Mouse (Mus musculus) frontal cortex, postnatal 25 days (tissue): ENCODE measurements around the gene Fbxl22.

Experiments
- DNase-seq, 2 experiments: peaks; one replicate each; pipeline ENCODE4 v3.0.0; 2022; ENCODE audit warnings: low spot score in 2 of 2

Gene Fbxl22

DNA sequence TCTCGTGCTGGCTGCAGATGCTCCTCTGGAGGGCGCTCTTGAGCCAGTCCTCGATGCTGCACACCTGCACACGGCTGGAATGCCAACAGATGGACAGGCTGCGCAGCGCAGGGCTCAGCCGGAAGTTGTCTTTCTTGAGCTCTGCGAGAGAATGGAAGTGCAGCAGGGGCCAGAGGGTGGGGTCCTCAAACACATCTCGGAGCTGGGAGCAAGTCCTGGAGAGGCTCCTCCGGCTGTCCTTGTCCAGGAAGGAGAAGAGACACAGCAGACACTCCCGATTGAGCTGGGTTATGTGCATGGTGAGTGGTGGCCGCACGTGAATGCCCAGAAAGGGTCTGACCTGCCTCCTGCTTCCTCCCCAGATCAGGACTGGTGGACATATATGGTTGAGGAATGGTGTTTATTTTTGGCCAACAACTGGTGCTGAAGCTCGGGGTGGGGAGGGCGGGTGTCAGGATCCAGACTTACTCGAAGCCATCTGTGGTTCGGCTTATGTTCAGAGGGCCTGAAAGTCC lies at the start of gene Fbxl22:
Fbxl22 (minus strand) TSS at position 338 of the 515 bp plus-strand sequence.
- DNase-seq = peak in 1 of 2 experiments; percentile 51

DNA sequence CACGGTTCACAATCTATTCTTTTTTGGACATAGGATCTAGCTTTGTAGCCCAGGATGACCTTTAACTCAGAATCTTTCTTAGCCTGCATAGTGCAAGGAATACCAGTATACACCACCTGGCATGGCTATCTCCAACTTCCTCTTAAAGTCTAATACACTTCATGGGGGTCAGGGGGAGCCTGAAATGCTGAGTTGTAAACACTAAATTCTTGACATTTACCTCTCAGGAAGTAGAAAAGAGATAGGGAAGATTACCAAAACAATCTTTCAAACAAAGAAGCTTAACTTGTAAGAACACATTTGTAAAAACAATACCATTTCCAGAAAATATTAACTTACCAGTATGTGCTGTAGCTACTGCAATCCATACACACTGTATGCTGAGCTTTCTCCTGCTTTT lies 47.8 kb upstream of the Fbxl22 start:
- no peak for DNase-seq

DNA sequence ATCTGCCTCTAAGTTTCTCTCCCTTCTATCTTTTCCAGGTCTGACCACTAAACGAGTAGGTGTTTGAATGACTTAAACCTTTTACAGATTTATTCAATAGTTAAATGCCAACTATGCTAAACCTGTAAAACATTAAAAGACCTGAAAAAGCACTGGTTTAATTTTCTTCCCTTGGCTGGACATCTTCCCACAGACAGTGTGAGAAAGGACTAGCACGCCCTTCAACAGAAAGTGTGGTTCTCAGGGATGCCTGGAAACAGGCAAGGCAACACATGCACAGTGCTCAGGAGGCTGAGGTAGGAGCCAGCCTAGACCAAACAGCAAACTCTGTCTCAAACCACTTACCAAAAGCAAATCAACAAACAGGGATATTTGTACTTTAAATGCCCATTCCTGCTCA lies 47.1 kb upstream of the Fbxl22 start:
- no peak for DNase-seq

DNA sequence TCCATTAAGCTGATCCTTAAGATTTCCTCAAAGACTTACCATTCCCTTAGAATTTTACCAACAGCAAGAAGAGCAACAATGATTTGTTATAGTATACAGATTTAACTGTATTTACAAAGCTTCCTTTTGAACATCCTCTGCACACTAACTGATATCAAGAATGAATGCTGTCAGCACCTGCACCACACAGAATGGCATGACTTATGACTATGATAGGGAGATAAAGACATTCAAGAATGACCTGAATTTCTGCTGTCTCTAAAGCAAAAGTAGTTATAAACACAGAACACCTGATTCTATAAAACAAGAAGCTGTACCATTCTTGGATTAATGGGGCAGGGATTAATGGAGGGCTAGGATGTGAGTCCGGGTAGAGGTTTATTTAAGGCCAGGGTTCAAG lies 46.3 kb upstream of the Fbxl22 start:
- DNase-seq = no peak

DNA sequence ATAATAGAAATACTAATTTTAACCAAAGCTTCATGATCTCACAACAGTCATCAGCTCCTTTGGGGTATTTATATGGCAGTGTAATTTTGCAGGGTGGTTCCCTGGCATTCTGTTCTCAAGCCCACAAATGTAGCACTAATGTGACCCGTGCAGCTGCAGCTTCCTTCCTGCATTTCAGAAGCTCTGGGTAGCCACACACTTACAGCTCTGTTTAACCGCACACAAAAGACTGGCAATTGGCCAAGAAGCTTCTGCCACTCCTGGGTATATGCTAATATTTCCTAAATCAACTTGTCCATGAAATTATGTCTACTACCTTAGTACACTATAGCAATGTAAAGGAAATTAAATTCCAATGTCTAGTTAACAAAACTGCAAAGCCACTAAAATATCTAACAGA lies 45.9 kb upstream of the Fbxl22 start:
- no peak for DNase-seq

DNA sequence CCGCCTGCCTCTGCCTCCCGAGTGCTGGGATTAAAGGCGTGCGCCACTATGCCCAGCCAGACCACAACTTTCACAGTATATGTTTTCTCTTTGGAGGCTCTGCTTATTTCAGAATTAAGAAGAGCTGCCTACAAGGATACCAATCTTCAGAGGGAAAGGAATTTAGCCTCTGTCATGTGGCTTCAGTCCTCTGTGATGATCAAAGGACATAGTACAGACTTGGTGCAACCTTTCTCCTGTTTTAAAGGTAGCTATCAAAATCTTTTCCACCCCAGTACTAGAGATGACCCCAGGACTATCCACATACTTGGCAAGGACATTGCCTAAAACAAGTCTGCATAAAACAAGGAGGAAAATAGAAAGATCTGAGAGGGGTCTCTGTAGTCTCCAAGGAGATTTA lies 44.6 kb upstream of the Fbxl22 start:
- no peak for DNase-seq

DNA sequence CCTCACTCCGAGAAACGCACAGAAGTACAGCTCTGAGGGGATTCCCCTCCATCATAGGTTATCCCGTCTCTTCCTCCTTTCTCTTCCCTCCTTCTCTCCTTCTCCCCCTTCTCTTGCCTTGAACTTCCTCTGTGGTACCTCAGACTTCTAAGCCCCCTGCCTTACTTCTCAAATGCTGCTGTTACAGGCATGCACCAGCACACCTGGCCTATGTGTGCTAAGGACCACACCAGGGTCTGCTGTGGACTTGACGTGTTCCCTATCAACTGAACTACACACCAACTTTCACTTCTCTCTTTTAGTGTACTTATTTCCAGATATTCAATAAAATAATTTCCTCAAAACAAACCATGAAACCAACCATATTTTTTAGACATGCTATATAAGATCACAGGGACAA lies 28.4 kb upstream of the Fbxl22 start:
- no peak for DNase-seq

DNA sequence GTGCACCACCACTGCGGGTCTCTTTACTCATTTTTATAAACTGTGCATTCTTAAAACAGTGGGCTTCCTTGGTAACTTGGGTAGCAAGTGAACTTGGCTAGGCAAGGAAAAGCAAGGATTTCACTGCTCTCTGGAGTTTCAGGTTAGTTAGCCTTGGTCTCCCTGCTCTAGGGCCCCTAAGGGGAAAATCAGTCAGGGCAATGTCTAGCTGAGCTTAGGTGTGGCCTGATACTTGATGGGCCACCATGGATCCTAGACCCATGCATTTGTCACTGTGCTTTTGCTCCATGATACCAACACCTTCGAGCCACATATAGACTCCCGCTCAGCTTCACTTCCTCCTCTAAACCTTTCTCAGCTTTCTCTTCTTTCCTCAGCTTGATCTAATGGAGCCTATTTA lies 7.2 kb upstream of the Fbxl22 start:
- no peak for DNase-seq

DNA sequence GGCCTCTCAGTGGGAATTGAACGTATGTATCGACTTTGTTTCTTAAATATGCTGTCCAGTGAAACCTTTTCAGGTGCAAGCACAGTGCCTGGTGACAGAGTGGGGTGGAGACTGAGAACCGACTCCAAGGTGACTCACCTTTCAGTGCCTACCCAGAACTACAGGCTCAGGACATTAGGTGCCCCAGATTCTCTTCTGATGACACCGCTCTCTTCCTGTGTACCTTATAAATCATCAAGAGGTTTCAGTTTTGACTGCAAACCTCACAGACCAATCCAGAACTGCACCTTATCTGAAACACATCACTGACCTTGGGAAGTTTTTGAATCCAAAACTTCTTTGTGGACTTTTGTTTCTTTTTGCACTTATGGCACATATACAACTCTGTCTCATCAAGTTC lies 5.9 kb upstream of the Fbxl22 start:
- DNase-seq = no peak

DNA sequence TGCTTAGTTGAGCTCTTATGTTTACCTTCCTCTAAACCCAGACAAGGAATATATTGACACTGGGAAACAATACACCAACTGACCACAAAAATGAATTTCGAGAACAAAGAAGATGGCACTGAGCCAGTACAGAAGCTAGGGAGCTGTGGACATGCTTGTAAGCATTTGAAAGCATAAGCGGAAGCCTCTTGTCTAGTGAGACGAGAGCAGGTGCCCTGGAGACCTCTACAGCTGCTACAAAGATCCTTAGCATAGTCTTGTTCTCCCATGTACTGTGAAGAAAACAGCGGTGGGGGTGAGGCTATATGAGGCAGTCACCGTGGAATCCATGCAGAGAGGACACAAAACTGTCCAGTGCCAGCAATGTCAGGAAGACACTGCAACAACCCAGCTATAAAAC lies 4.5 kb upstream of the Fbxl22 start:
- DNase-seq = no peak

DNA sequence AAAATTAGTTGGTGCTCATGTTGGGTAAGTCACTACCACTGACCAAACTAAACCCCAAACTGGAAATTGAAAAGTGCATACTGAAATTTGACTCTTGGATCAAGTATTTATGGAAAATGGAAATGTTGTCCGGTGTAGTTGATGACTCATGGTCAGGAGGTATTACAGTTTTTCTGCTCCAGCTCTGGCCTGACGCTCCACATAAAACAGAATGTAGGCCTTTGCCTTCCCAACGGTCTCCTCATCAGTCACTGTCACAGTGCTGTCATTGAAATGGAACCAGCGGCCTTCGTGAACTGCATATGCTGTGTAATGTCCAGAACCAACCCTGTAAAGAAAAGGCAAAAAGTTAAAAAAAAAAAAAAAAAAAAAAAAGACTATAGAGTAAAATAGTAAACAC lies 3.9 kb upstream of the Fbxl22 start:
- no peak for DNase-seq

DNA sequence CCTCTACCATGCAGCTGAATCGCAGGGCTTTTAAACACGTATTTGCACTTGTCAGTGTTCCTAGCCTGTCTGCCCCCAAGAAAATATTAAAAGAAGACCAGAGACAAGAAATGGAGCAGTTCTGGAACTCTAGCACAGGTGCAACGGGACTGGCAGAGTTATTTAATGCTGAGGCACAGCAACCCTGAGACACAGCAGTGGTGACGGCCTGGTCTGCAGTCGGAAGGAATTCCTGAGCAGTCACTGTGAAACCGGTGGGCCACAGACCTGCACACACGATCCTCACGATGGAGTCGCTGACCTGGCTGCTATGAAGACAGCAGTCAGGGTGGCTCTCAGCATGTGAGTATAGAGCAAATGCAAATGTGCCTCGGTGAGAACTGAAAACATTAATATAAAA lies 3.4 kb upstream of the Fbxl22 start:
- DNase-seq = no peak

DNA sequence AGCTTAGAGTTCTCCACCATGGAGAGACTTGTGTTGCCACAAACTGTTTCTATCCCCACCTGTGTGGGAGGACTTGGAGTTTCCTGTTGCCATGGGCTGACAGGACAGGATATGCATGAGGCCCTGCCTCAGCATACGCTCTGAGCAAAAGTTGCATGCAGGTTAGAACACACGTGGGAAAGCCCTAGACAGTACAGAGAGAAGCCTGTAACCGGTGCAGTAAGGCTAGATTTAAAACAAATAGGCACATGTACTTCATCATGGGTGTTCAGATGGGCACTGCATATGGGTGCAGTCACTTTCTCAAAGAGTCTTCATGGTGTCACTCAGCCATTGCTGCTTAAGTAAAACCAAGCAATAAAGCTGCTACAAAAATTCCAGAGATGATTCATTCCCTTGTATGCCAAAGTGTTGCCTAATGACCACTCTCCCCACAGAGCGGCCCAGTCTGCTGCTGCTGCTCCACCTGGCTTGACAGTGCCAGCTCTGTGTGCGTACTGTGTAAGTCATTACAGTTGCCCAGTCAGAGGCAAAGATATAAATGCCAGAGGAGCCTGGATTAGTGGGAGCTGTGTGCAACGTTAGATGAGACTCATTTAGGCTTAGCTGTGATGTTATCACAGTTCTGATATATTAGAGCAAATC lies 2.0 kb upstream of the Fbxl22 start:
- no peak for DNase-seq

DNA sequence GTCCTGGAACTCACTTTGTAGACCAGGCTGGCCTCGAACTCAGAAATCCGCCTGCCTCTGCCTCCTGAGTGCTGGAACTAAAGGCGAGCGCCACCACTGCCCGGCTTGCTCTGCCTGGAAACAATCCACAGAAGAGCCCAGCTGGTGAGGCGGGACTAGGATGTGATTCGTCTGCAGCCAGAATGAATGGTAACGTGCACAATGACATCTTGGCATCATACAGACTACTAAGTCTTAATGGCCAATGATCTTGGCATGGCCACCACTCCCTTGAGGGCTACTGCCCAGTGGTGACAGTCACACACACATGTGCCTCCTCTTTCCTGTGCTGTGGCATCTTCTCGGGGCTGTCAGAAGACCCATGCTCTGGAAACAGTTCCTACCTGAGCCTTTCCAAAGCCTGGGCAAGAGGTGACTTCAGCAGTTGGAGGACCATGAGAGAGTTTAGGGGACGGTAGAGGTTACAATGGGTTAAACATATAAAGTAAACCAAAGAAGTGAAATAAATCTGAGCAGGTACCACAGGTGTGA lies 1.4 kb upstream of the Fbxl22 start:
- DNase-seq = no peak

DNA sequence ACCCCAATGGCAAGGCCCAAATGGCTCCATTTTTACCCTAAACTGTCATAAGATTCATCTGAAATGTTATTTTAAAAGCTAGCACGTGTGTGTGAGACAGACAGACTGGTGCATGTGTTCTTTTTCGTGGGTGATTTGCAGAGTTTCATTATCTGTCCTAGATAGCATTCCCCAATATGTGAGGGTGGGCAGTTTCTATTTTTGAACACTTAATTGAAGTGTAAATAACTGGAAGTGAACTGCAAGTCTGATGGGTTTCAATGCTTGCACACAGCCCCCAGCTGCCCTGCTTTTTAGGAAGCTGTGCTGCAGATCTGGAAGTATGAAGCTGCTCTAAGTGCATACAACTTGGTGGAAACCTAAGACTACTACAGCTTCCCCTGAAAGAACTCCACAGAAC lies 722 bp upstream of the Fbxl22 start:
- DNase-seq = no peak

DNA sequence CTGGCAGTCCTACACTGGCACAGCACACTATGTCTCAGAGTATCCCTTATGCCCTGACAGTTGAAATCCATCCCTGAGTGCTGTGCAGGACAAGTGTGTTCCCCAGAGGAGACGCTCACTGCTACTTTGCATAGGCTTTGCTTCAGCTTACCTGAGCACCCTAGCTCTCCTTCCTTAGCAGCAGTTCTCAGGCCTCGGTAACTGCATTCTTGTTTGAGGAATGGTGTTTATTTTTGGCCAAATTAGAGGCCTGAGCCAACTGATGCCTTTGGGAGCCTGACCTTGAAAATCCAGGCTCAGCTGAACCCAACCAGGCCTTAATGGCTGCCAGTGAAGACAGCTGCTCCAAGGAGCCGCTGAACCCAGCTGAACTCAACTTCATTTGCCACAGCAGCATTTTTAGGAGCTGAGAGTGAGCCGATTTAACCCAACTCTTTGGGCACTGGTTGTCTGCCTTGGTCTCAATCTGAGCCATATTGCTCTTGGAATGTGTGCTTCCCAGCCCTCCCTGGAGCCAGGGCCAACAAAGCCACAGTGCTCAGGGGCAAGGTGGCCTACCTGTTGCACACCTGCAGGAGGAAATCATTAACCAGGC lies 635 bp downstream of the Fbxl22 start:
- DNase-seq = no peak

DNA sequence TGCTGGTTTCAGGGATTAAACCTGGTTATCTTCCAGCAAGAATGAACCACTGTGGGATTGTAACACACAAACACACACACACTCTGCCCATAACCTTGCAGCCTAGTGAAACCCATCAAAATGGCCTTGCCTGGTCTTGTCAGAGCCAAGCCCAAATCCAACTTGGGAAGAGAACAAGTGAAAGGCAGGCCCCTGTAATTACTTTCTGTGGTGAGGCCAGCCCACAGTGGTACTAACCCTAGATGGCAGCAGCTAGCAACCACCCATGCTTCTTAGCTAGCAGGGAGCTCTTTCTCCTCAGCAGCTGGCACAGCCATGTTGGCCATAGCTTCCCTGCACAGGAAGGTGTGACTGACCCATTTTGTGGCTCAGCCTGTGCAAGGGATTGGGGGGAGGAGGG lies 1.2 kb downstream of the Fbxl22 start:
- DNase-seq = no peak

DNA sequence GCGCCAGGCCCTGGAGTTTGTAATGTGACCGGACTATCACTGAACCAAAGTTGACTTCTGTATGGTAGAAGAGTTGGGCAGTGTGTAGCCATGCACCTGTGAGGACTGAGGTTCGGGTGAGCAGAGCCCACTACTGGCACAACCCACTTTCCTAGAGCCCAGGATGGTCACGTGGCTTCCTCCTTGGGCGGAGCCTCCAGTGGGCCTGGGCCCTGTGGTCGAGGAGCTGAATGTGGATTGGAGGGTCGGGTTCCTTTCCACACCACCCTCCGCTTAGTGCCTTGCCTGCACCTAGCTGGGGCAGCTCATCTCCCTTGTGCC lies 2.1 kb downstream of the Fbxl22 start:
- DNase-seq = peak; percentile 74 to 82

DNA sequence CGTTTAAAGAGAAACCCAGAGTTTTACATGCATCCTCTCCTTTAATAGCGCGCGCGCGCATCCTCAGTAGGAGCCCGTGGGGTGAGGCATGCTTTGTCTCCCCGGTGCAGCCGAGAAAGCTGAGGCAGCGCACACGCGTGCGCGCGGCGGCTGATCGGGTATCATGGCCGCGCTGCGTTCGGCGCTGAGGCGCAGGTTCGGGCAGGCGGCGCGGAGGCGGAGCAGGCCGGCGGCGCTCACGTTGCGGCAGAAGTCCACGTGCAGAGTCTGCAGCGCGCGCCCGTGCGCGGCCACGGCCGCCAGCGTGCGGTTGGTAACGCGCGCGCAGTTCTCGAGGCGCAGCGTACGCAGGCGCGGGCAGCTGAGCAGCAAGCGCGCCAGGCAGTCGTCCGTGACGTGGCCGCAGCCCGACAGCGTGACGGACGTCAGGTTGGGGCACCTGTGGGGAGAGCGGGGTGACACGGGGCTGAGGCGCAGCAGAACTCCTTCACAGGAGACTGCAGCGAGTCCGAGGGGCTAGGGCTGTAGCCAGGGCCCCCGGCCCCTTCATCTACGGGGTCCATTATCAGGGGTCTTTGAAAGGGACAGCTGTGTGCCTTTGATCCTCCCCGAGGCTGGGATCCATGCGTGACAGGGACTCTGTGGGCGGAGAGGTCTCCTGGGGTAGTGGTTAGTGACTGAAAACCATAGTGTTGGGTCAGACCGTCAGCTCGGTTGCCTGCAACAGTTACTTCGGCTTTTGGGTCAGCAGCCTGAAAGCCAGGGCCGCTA lies 2.6 kb downstream of the Fbxl22 start:
- peak; percentile 89 to 91 for DNase-seq

DNA sequence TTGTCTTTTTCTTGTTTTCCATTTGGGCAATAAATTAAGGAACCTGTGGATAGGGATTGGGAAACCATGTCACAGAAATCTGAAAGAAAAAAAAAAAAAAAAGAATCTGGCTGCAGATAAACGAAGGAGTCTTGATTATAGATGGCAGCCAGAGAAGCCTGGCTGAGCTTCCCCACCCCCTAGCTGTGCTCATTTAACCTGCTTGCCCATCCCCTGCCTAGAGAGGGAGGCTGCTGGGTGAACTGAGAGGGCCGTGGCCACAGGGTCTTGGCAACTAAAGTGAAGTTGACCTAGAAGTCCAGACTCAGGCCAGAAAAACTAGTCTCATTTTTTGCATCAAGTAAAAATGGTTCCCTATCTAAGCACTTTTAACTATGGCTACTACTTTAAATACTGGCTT lies 3.4 kb downstream of the Fbxl22 start:
- no peak for DNase-seq

DNA sequence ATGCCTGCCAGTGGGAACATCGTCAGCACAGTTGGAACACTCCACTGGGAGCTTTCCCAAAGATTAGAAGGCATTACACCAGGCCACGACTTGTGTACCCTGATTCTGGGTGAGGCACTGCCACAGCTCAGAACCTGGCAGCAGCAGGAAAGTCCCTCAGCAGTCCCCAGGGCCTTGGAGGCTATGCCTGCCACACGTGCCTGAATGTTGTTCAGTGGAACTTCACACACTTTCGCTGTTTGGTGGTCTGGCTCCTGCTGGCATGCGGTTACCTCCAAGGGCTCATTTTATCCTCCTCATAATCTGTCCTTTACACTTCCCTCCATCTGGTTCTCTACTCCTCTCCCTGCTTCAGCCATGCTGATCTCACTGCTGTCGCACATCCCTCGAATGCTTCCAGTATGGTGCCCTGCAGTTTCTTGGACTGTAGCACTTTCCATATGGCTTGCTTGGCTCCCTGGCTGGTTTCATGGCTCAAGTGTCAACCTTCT lies 4.0 kb downstream of the Fbxl22 start:
- DNase-seq = no peak

DNA sequence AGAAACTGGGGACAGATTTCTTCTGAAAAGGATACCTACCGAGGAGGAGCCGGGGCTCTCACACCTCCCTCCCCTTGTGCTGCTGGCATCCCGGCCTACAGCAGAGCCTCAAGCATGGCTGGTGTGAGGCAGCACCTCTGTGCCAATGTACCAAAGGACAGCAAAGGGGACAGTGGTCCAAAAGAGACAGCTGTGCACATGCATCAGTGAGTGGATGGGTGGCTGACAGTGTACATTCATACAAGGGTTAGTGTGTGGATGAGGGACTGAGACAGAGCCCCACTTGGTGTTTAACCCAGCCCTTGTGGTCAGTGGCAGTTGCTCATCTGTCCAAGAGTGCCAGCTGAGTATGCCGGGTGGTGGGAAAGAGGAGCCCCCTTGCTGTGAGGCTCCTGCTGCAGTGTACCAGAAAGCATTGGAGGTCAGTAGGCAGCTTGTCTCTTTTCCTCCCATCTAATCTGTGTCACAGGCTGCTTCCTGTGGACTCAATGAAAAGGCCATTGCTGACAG lies 5.4 kb downstream of the Fbxl22 start:
- DNase-seq = no peak

DNA sequence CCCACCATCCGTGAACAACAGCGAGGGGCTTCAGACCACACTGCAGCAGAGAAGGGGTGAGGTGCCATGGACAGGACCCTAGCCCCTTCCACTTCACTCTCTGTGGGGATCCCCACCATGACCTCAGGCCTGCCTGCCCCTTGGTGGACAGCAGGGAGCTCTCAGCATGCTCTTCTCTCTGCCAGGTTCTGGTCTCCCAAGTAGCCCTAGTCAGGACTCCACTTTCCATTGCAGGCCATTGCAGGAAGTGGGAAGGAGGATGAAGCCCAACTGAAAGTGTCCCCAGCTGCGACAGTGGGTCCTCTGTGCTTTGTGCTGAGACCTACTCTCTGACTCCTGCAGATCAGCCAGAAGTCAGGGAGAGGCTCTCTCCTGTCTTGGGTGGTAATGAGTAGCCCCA lies 6.7 kb downstream of the Fbxl22 start:
- DNase-seq = no peak
